Mouse (Mus musculus): ENCODE data around the gene Cfap54. TPM values are rescaled to one million over a fixed set of nuclear protein-coding genes. Genes with fewer than 3 reads are reported as not detected.

Gene Cfap54
- polyA plus RNA-seq, 1 experiment from 2014 or later: 0.07 TPM

DNA sequence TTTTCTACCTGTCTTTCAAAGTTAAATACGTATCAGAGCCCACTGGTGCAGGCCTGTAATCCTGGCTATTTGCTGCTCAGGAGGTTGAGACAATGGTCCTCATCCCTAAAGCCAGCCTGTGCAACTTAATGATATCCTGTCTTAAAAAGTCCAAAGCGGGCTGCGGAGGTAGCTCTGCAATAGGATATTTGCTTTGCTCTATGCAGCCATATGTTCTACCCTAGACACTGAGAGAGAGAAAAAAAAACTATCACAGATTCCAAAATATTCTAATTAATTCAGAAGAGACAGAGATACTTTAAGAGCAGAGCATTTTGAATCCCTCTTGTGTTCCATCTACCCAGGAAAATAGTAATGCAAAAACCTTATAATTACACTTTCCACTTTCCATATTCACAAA, 44.9 kb downstream of the Cfap54 start:
- no peak for DNase-seq (ENCODE audit: low spot score)
- Histone ChIP-seq H3K27ac (replicated peaks; ENCODE audit: low read depth, low read length) (no peak overlapping the region), H3K4me3 (ENCODE audit: low read depth, low read length) (no peak overlapping the region), H3K9ac (ENCODE audit: low read length) (no peak overlapping the region), H3K4me2 (ENCODE audit: low read depth, severe bottlenecking) (no peak overlapping the region), H3K36me3 (ENCODE audit: control insufficient read depth, insufficient read depth, low read length) (no peaks in the 10 kb centered on the region), H3K27me3 (ENCODE audit: control insufficient read depth, insufficient read depth, low read length) (no peaks in the 10 kb centered on the region), H3K9me3 (ENCODE audit: control insufficient read depth, low read length) (no peaks in the 10 kb centered on the region), H3K4me1 (ENCODE audit: control insufficient read depth, insufficient read depth, low read length) (no peaks in the 10 kb centered on the region)
- 85% methylated on average over 3 of the region's 3 CpGs for WGBS
- ATAC-seq (ENCODE audit: insufficient number of reproducible peaks, low FRiP score, low TSS enrichment, low read depth): no peak

DNA sequence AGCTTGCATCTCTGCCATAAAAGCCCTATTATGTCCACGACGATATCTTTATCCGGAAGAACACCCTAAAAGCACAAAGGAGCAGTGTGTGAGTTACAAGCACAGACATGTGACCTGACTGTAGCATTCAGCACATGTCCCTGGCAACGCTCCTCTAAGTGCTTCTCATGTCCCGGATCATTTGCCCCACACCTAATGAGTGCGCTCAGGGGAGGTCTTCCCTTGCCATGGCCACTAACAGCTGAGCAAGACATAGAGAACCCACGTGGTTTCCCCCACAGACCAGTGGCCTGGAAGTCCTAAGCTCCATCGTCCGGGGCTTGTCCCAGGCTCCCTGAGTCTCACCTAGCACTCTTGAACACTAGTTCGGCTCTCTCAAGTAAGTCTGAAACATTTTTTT, 45.9 kb downstream of the Cfap54 start:
- no peak overlapping the region for H3K27ac ChIP-seq (replicated peaks; ENCODE audit: low read depth, low read length)
- 70% methylated on average over 10 of the region's 10 CpGs for WGBS
- ATAC-seq (ENCODE audit: insufficient number of reproducible peaks, low FRiP score, low TSS enrichment, low read depth): no peak
- H3K4me1 ChIP-seq (ENCODE audit: control insufficient read depth, insufficient read depth, low read length): no peaks in the 10 kb centered on the region
- no peaks in the 10 kb centered on the region for H3K9me3 ChIP-seq (ENCODE audit: control insufficient read depth, low read length)
- no peaks in the 10 kb centered on the region for H3K27me3 ChIP-seq (ENCODE audit: control insufficient read depth, insufficient read depth, low read length)
- no peak overlapping the region for H3K4me2 ChIP-seq (ENCODE audit: low read depth, severe bottlenecking)
- no peak for DNase-seq (ENCODE audit: low spot score)
- no peaks in the 10 kb centered on the region for H3K36me3 ChIP-seq (ENCODE audit: control insufficient read depth, insufficient read depth, low read length)
- no peak overlapping the region for H3K9ac ChIP-seq (ENCODE audit: low read length)
- H3K4me3 ChIP-seq (ENCODE audit: low read depth, low read length): no peak overlapping the region

- WGBS: 86% methylated on average over 8 of the region's 8 CpGs
- Histone ChIP-seq H3K36me3 (ENCODE audit: control insufficient read depth, insufficient read depth, low read length) (no peaks in the 10 kb centered on the region), H3K4me1 (ENCODE audit: control insufficient read depth, insufficient read depth, low read length) (no peaks in the 10 kb centered on the region), H3K4me3 (ENCODE audit: low read depth, low read length) (no peak overlapping the region), H3K27ac (replicated peaks; ENCODE audit: low read depth, low read length) (no peak overlapping the region), H3K9me3 (ENCODE audit: control insufficient read depth, low read length) (no peaks in the 10 kb centered on the region), H3K9ac (ENCODE audit: low read length) (no peak overlapping the region), H3K4me2 (ENCODE audit: low read depth, severe bottlenecking) (no peak overlapping the region), H3K27me3 (ENCODE audit: control insufficient read depth, insufficient read depth, low read length) (no peaks in the 10 kb centered on the region)
- ATAC-seq (ENCODE audit: insufficient number of reproducible peaks, low FRiP score, low TSS enrichment, low read depth) (no peak), DNase-seq (ENCODE audit: low spot score) (no peak)
Observed at GRCm38 (mm10) chr10:93023295-93023694, 58.1 kb downstream of the Cfap54 start.

DNA sequence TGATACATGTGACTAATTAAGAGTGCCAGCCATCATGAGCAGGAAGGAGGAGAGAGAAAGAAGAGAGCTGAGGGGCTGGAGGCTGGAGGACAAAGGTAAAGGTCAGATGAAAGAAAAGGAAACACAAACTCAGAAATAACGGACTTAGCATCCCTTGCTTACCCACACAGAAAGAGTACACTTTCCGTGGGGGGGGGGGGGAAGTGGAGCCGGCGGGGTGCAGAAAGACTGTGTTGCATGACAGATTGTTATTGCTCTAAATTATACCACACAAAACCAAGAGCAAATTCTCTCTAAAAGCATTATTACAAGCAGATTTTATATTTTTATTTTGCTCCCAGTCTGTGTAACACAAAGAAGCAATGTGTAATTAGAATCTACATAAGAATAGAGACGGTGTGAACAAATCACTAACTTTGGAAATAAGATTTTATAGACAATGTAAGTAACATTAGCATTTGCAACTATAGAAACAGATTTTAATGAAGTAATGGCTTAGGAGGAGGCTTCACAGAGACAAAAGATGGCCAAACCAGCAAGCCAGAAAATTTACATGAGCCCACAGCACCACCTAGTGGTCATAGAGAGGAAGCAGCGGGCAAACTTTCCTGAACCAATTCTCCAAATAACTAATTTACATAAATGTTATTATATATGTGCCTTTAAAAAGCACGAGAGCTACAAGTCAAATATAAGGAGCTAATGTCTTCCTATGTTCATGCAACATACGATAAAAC, 67.2 kb downstream of the Cfap54 start:
- H3K27me3 ChIP-seq (ENCODE audit: control insufficient read depth, insufficient read depth, low read length): no peaks in the 10 kb centered on the region
- H3K4me2 ChIP-seq (ENCODE audit: low read depth, severe bottlenecking): no peak overlapping the region
- DNase-seq (ENCODE audit: low spot score) (peak; percentile 78), ATAC-seq (ENCODE audit: insufficient number of reproducible peaks, low FRiP score, low TSS enrichment, low read depth) (no peak)
- no peak overlapping the region for H3K9ac ChIP-seq (ENCODE audit: low read length)
- no peaks in the 10 kb centered on the region for H3K4me1 ChIP-seq (ENCODE audit: control insufficient read depth, insufficient read depth, low read length)
- H3K27ac ChIP-seq (replicated peaks; ENCODE audit: low read depth, low read length): no peak overlapping the region
- H3K36me3 ChIP-seq (ENCODE audit: control insufficient read depth, insufficient read depth, low read length): no peaks in the 10 kb centered on the region
- H3K9me3 ChIP-seq (ENCODE audit: control insufficient read depth, low read length): no peaks in the 10 kb centered on the region
- 51% methylated on average over 8 of the region's 8 CpGs for WGBS
- H3K4me3 ChIP-seq (ENCODE audit: low read depth, low read length): no peak overlapping the region

- Histone ChIP-seq H3K36me3 (ENCODE audit: control insufficient read depth, insufficient read depth, low read length) (no peaks in the 10 kb centered on the region), H3K9ac (ENCODE audit: low read length) (no peak overlapping the region), H3K4me1 (ENCODE audit: control insufficient read depth, insufficient read depth, low read length) (no peaks in the 10 kb centered on the region), H3K4me3 (ENCODE audit: low read depth, low read length) (no peak overlapping the region), H3K27me3 (ENCODE audit: control insufficient read depth, insufficient read depth, low read length) (no peaks in the 10 kb centered on the region), H3K4me2 (ENCODE audit: low read depth, severe bottlenecking) (no peak overlapping the region), H3K9me3 (ENCODE audit: control insufficient read depth, low read length) (no peaks in the 10 kb centered on the region), H3K27ac (replicated peaks; ENCODE audit: low read depth, low read length) (no peak overlapping the region)
- ATAC-seq (ENCODE audit: insufficient number of reproducible peaks, low FRiP score, low TSS enrichment, low read depth): no peak
- DNase-seq (ENCODE audit: low spot score): no peak
- WGBS: 85% methylated on average over 14 of the region's 14 CpGs
Observed at GRCm38 (mm10) chr10:93011085-93011484, 70.3 kb downstream of the Cfap54 start.

DNA sequence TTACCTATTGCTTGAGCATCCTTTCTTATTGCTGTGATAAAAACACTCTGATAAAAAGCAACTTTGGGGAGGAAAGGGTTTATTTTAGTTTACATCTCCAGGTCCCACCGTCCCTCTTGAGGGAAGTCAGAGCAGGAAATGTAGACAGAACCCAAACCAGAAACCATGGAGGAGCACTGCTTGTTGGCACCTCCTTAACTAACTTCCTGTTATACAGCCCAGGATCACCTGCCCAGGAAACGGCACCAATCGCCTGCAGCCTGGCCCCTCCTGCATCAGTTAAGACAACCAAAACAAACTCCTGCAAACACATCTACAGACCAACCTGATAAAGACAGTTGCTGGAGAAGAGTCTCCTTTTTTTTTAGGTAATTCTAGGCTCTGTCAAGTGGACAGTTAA, 74.4 kb downstream of the Cfap54 start:
- Histone ChIP-seq H3K9ac (ENCODE audit: low read length) (no peak overlapping the region), H3K4me1 (ENCODE audit: control insufficient read depth, insufficient read depth, low read length) (no peaks in the 10 kb centered on the region), H3K9me3 (ENCODE audit: control insufficient read depth, low read length) (no peaks in the 10 kb centered on the region), H3K4me3 (ENCODE audit: low read depth, low read length) (no peak overlapping the region), H3K27me3 (ENCODE audit: control insufficient read depth, insufficient read depth, low read length) (no peaks in the 10 kb centered on the region), H3K27ac (replicated peaks; ENCODE audit: low read depth, low read length) (no peak overlapping the region), H3K4me2 (ENCODE audit: low read depth, severe bottlenecking) (no peak overlapping the region), H3K36me3 (ENCODE audit: control insufficient read depth, insufficient read depth, low read length) (no peaks in the 10 kb centered on the region)
- DNase-seq (ENCODE audit: low spot score): no peak
- WGBS: 58% methylated on average over 3 of the region's 3 CpGs
- ATAC-seq (ENCODE audit: insufficient number of reproducible peaks, low FRiP score, low TSS enrichment, low read depth): no peak

GRCm38 (mm10) chr10:93006405-93006804, 75.0 kb downstream of the Cfap54 start:
- Histone ChIP-seq H3K9ac (ENCODE audit: low read length) (no peak overlapping the region), H3K27me3 (ENCODE audit: control insufficient read depth, insufficient read depth, low read length) (no peaks in the 10 kb centered on the region), H3K4me1 (ENCODE audit: control insufficient read depth, insufficient read depth, low read length) (no peaks in the 10 kb centered on the region), H3K36me3 (ENCODE audit: control insufficient read depth, insufficient read depth, low read length) (no peaks in the 10 kb centered on the region), H3K4me2 (ENCODE audit: low read depth, severe bottlenecking) (no peak overlapping the region), H3K9me3 (ENCODE audit: control insufficient read depth, low read length) (no peaks in the 10 kb centered on the region), H3K4me3 (ENCODE audit: low read depth, low read length) (no peak overlapping the region), H3K27ac (replicated peaks; ENCODE audit: low read depth, low read length) (no peak overlapping the region)
- no peak for DNase-seq (ENCODE audit: low spot score)
- no peak for ATAC-seq (ENCODE audit: insufficient number of reproducible peaks, low FRiP score, low TSS enrichment, low read depth)
- WGBS: 91% methylated on average over 9 of the region's 9 CpGs

DNA sequence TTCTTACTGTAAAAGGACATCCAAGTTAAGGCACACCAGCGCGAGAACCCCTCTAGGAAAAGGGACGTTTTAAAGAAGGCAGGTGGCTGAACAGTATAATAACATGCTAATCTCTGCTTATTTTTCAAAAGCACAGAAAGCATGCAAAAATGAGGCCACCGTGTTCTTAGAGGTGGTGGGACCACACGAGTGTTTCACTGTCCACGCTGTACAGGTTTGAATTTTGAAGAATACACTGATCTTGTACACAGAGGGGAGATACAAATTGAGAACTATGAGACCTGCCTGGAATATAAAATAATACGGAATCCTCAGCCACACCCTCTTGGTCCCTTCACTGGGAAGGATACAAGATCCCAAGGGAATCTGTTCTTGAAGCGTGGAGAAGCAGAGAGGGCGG, 82.9 kb downstream of the Cfap54 start:
- ATAC-seq (ENCODE audit: insufficient number of reproducible peaks, low FRiP score, low TSS enrichment, low read depth) (no peak), DNase-seq (ENCODE audit: low spot score) (no peak)
- no peaks in the 10 kb centered on the region for H3K9me3 ChIP-seq (ENCODE audit: control insufficient read depth, low read length)
- H3K27me3 ChIP-seq (ENCODE audit: control insufficient read depth, insufficient read depth, low read length): no peaks in the 10 kb centered on the region
- no peak overlapping the region for H3K9ac ChIP-seq (ENCODE audit: low read length)
- no peaks in the 10 kb centered on the region for H3K36me3 ChIP-seq (ENCODE audit: control insufficient read depth, insufficient read depth, low read length)
- H3K4me1 ChIP-seq (ENCODE audit: control insufficient read depth, insufficient read depth, low read length): no peaks in the 10 kb centered on the region
- WGBS: 87% methylated on average over 9 of the region's 9 CpGs
- H3K4me2 ChIP-seq (ENCODE audit: low read depth, severe bottlenecking): no peak overlapping the region
- no peak overlapping the region for H3K27ac ChIP-seq (replicated peaks; ENCODE audit: low read depth, low read length)
- H3K4me3 ChIP-seq (ENCODE audit: low read depth, low read length): no peak overlapping the region

DNA sequence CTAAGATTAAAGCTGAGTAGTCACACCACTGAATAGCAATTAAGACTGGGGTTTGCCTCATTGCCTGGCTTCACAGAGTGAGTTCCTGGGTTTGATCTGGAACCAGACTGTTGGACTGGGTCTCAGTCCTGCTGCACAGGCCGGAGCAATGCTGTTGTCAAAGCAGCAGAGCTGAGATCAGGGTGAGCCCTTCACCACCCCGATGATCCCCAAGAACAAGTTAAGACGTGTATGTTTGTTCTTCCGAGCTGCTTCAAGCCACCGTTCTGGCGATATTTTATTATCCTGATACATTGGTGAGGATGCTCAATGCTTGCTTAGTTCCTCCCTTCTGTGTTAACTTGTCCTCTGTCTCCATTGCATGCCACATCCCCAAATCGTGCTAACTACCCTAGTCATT, 86.2 kb downstream of the Cfap54 start:
- H3K27me3 ChIP-seq (ENCODE audit: control insufficient read depth, insufficient read depth, low read length): no peaks in the 10 kb centered on the region
- no peak overlapping the region for H3K4me3 ChIP-seq (ENCODE audit: low read depth, low read length)
- DNase-seq (ENCODE audit: low spot score) (no peak), ATAC-seq (ENCODE audit: insufficient number of reproducible peaks, low FRiP score, low TSS enrichment, low read depth) (no peak)
- WGBS: 89% methylated on average over 7 of the region's 7 CpGs
- H3K4me2 ChIP-seq (ENCODE audit: low read depth, severe bottlenecking): no peak overlapping the region
- no peak overlapping the region for H3K27ac ChIP-seq (replicated peaks; ENCODE audit: low read depth, low read length)
- no peaks in the 10 kb centered on the region for H3K36me3 ChIP-seq (ENCODE audit: control insufficient read depth, insufficient read depth, low read length)
- H3K9me3 ChIP-seq (ENCODE audit: control insufficient read depth, low read length): no peaks in the 10 kb centered on the region
- no peaks in the 10 kb centered on the region for H3K4me1 ChIP-seq (ENCODE audit: control insufficient read depth, insufficient read depth, low read length)
- no peak overlapping the region for H3K9ac ChIP-seq (ENCODE audit: low read length)

Measured in limb, embryonic 11.5 days (tissue).